Mouse (Mus musculus) intestine, postnatal 0 days (tissue): ENCODE results near the gene Cdh24. TPM values are rescaled to one million over a fixed set of nuclear protein-coding genes. Genes with fewer than 3 reads are reported as not detected.
A peak's percentile ranks its signal among the peaks of the same experiment; 100 is the strongest.

ENCODE experiments used
- ATAC-seq: fragments of 200-750 bp; cut with Nextera tagmentation; 2 replicates; pipeline ENCODE4 v1.8.0; 2017; ENCODE audit warnings: mild to moderate bottlenecking, moderate TSS enrichment, moderate library complexity
- H3K27ac ChIP-seq: fragments of 300-500 bp; sonication (generic); 2 replicates; pipeline ENCODE4 v1.5.1; 2014; ENCODE audit warnings: mild to moderate bottlenecking, low read depth, low read length, moderate library complexity
- H3K27me3 ChIP-seq: fragments of 300-500 bp; sonication (generic); replicated peaks from 2 replicates; pipeline ENCODE4 v1.6.1; 2014; ENCODE audit warnings: low read length, mixed read lengths; ENCODE audit not compliant: control insufficient read depth, insufficient read depth
- H3K36me3 ChIP-seq: fragments of 300-500 bp; sonication (generic); 2 replicates; pipeline ENCODE4 v1.6.1; 2014; ENCODE audit warnings: mild to moderate bottlenecking, moderate library complexity; ENCODE audit not compliant: control insufficient read depth, insufficient read depth
- H3K4me1 ChIP-seq: fragments of 300-500 bp; sonication (generic); replicated peaks from 2 replicates; pipeline ENCODE4 v1.6.1; 2014; ENCODE audit warnings: antibody characterized with exemption, low read length, mixed read lengths; ENCODE audit not compliant: control insufficient read depth, insufficient read depth
- H3K4me2 ChIP-seq: fragments of 300-500 bp; sonication (generic); replicated peaks from 2 replicates; pipeline ENCODE4 v1.6.1; 2014; ENCODE audit warnings: low read depth, mild to moderate bottlenecking, moderate library complexity
- H3K4me3 ChIP-seq: fragments of 300-500 bp; sonication (generic); 2 replicates; pipeline ENCODE4 v1.5.1; 2014; ENCODE audit warnings: low read depth, low read length
- H3K9ac ChIP-seq: fragments of 300-500 bp; sonication (generic); 2 replicates; pipeline ENCODE4 v1.6.1; 2014; ENCODE audit warnings: mild to moderate bottlenecking, low read depth, low read length
- H3K9me3 ChIP-seq: fragments of 300-500 bp; sonication (generic); 2 replicates; pipeline ENCODE4 v1.6.1; 2016; ENCODE audit warnings: mixed run types; ENCODE audit not compliant: control insufficient read depth
- CTCF ChIP-seq: sonication (generic); IDR thresholded peaks from 2 replicates; pipeline ENCODE4 v1.5.1; 2016; ENCODE audit warnings: low read depth, mild to moderate bottlenecking, control low read depth, antibody characterized with exemption, moderate library complexity
- WGBS: fragments of 180-500 bp; shearing (Covaris S2); extraction: QIAGEN DNeasy Blood & Tissue Kit; methylation state at CpG from one replicate; pipeline ENCODE4 v1.1.7; 2014; 5-methylcytosine and 5-hydroxymethylcytosine counted together
- polyA plus RNA-seq: library from polyadenylated mRNA; unstranded; fragments of >200 nt; fragmentation: Nextera tagmentation; extraction: Ambion mirVana; gene quantifications from 2 replicates; pipeline ENCODE4 v1.2.1, GENCODE M21; 2015

Gene Cdh24
- polyA plus RNA-seq, 1 experiment from 2014 or later: 0.63 TPM

- H3K4me1 ChIP-seq: no peaks in the 10 kb centered on the region
- no peaks in the 10 kb centered on the region for H3K9me3 ChIP-seq
- peak overlapping the region; percentile 41 for H3K9ac ChIP-seq
- peak overlapping the region; percentile 56 for H3K4me3 ChIP-seq
- H3K4me2 ChIP-seq: peak overlapping the region; percentile 71
- H3K27me3 ChIP-seq: no peaks in the 10 kb centered on the region
- H3K27ac ChIP-seq: 0 out of 2 replicates have a peak overlapping the region, but pooled peaks have one; percentile 6
- WGBS: under 1% methylated on average over 12 of the region's 12 CpGs
- peaks cover 60% of the 10 kb centered on the region for H3K36me3 ChIP-seq
- peak; percentile 78 for ATAC-seq
- TF ChIP-seq CTCF: peak; percentile 15; the same call in 1 of the 2 replicates
Measured at GRCm38 (mm10) chr14:54653496-54653895, 12.3 kb upstream of the Cdh24 start.

- WGBS: 2% methylated on average over 7 of the region's 7 CpGs
- H3K9ac ChIP-seq: peak overlapping the region; percentile 41; the same call in 1 of the 2 replicates
- H3K9me3 ChIP-seq: no peaks in the 10 kb centered on the region
- TF ChIP-seq CTCF: no peak
- no peaks in the 10 kb centered on the region for H3K4me1 ChIP-seq
- H3K36me3 ChIP-seq: peaks cover 58% of the 10 kb centered on the region
- ATAC-seq: no peak
- H3K4me3 ChIP-seq: peak overlapping the region; percentile 56
- peak overlapping the region; percentile 71 for H3K4me2 ChIP-seq
- H3K27me3 ChIP-seq: no peaks in the 10 kb centered on the region
- H3K27ac ChIP-seq: no peak overlapping the region
Measured at GRCm38 (mm10) chr14:54652787-54653186, 11.6 kb upstream of the Cdh24 start.

DNA sequence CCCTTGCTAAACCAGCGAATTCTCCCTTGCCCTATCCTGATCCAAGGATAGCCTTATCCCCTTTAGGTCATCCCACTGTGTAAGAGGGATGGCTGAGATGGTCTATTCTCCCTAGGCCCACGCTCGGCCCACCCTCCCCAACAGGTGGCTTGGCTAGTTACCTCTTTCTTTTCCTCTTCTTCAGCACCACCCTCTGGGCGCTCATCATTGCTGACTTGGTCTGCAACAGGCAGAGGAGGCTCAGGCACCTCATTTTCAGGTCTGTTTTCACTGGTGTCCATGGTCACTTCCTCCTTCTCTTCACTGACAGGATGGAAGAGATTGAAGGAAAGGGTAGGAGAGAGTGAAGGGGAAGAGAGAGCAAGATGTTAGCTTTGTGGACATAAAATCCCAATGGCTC lies 10.4 kb upstream of the Cdh24 start:
- 79% methylated on average over 4 of the region's 4 CpGs for WGBS

DNA sequence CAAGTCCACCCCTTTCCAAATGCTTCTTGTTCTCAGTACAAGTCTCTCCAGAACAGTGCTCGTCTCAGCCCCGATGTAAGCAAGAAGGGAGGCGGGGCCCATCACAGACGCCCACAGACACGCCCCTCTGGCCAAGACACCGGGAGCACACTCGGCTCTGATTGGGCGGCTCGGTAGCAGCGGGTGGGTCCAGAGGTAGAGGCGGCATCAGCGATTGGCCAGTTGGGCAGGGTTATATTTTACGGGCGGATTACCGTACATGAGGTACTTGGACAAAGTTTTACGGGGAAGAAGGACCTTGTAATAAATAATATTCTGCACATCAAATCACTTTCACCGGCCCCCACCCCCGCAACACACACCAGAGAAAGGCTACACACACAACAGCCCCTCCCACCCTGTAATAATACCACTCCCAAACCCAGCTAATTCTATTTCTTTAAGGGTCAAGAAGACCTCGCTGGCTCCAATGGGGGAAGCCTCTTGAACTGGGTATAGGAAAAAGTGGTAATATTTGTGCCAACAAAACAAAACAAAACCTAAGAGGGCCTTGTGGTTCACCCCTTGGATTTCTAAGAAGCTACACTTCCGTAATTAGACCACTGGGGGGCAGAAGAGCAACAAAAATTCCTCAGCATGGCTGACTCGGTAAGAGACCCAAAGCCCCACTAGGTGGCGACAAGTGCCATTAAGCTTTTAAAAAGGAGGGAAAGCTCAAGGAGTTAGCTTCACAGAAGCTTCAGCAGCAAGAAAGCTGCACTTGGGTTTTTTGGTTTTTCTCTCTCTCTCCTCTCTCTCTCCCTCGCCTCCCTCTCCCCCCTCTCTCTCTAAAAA lies 9.7 kb upstream of the Cdh24 start:
- peak; percentile 59 for ATAC-seq
- Histone ChIP-seq H3K27me3 (no peaks in the 10 kb centered on the region), H3K9me3 (no peaks in the 10 kb centered on the region), H3K4me1 (no peaks in the 10 kb centered on the region), H3K9ac (no peak overlapping the region), H3K36me3 (peaks cover 54% of the 10 kb centered on the region), H3K27ac (no peak overlapping the region), H3K4me3 (no peak overlapping the region), H3K4me2 (no peak overlapping the region)
- WGBS: 55% methylated on average over 23 of the region's 23 CpGs
- TF ChIP-seq CTCF: peak; percentile 96

More for the DNA sequence above, 10.4 kb upstream of the Cdh24 start:
- Histone ChIP-seq H3K27ac (no peak overlapping the region; the same call in 1 of the 2 replicates), H3K4me1 (no peaks in the 10 kb centered on the region), H3K9me3 (no peaks in the 10 kb centered on the region), H3K4me3 (no peak overlapping the region), H3K4me2 (no peak overlapping the region), H3K27me3 (no peaks in the 10 kb centered on the region), H3K36me3 (peaks cover 54% of the 10 kb centered on the region), H3K9ac (no peak overlapping the region)
- TF ChIP-seq CTCF: no peak
- ATAC-seq: no peak

DNA sequence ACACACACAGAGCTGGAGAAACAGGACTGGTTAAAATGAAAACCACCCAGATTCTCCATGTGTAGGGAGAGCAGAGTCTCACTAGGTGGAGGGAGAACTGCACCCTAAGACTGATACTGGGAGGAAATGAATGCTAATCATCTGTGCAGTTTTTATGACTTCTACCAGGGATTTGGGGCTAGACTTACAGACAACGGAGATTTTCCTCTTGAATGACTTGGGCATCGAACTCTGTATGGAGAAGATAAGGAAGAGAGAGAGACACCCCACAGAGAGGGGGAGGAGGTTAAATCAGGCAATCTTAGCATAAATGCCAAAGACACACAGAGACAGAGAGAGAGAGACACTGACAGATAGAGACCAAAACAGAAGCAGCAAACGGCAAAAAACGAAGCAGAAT lies 6.7 kb upstream of the Cdh24 start:
- Histone ChIP-seq H3K4me1 (no peaks in the 10 kb centered on the region), H3K9ac (no peak overlapping the region), H3K9me3 (no peaks in the 10 kb centered on the region), H3K4me3 (no peak overlapping the region), H3K4me2 (no peak overlapping the region), H3K27me3 (no peaks in the 10 kb centered on the region), H3K36me3 (peaks cover 72% of the 10 kb centered on the region), H3K27ac (no peak overlapping the region)
- no peak for TF ChIP-seq CTCF
- ATAC-seq: no peak
- WGBS: 68% methylated on average over 4 of the region's 4 CpGs

DNA sequence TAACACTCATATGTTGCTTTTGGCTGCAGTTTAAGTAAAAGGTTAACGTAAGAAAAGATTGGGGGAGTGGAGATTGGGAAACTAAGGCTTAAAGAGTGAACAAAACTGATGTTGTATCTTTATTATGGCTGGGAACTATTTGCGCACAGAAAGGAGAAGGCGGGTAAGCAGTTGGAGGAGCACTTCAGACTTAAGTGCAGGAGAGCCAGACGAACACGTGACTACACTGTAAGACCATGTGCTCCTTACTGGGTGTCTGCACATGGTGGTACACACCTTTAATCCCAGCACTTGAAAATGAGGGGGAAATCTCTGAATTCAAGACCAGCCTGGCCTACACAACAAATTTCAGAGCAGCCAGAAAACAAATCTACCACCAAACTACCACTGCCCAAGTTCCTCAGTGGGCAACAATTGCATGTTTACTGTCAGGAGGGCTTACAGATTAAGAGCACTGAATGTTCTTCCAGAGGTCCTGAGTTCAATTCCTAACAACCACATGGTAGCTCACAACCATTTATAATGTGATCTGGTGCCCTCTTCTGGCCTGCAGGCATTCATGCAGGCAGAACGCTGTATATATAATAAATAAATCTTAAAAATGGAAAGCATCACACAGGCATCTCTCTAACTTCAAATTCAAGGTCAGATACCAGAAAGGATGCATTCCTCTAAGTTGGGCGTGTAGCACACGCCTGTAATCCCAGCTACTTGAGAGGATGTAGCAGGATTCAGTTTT lies 5.9 kb upstream of the Cdh24 start:
- Histone ChIP-seq H3K4me1 (no peaks in the 10 kb centered on the region), H3K9me3 (no peaks in the 10 kb centered on the region), H3K4me2 (no peak overlapping the region), H3K27ac (no peak overlapping the region), H3K27me3 (no peaks in the 10 kb centered on the region), H3K9ac (no peak overlapping the region), H3K4me3 (no peak overlapping the region), H3K36me3 (peaks cover 80% of the 10 kb centered on the region)
- ATAC-seq: no peak
- 90% methylated on average over 8 of the region's 8 CpGs for WGBS
- peak; percentile 62 for TF ChIP-seq CTCF
